28 mouse cellular contexts compared by ENCODE assay signal in the genomic region with DNA sequence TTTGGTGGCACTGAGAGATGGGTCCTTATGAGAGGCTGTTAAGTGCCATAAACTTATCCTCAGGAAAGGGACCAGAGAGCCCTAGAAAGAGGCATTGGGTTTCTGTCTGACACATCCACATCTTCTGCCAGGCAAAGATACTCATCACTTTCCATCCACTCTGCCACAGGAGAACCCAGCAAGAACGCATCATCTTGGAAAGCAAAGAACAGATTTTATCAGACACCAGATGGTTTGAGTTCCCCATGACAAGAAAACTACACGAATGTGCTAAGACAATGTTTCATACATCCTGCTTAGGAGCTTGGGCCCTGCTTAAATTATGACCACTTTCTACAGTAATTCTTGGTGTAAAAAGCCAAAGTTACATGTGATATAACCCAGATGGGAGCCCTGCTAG. TPM values are rescaled to one million over a fixed set of nuclear protein-coding genes. Genes with fewer than 3 reads are reported as not detected.
DNase-seq lines count a peak whose midpoint lies in the region; ATAC-seq and TF ChIP-seq lines count a peak whose summit lies in the region.
"Had no signal": no experiment of that assay in that cellular context is flagged by ENCODE, and none has a peak within 500 bp of the region (broad histone marks: within the 10 kb centered on the region; RNA-seq: fewer than 3 reads in every experiment).

No protein-coding gene starts in this region.

- H3K4me2 ChIP-seq in forebrain, postnatal 0 days (ENCODE audit: low read depth): no peak overlapping the region
- H3K4me2 ChIP-seq: hindbrain, embryonic 12.5 days had no signal

- 73% methylated on average over 2 of the region's 2 CpGs for WGBS in forebrain, postnatal 0 days
- WGBS in forebrain, embryonic 10.5 days: 87% methylated on average over 2 of the region's 2 CpGs

- ATAC-seq in forebrain, postnatal 0 days: peak; percentile 40
- ATAC-seq: activated CD4-positive, CD25-positive, alpha-beta regulatory T cell, adult 4 months; forebrain, embryonic 14.5 days; hindbrain, embryonic 16.5 days; Patski had no signal

- no peaks in the 10 kb centered on the region for H3K9me3 ChIP-seq in forebrain, postnatal 0 days (ENCODE audit: low read length)
- peaks cover 8% of the 10 kb centered on the region; the same call in 1 of the 2 replicates for H3K9me3 ChIP-seq in forebrain, embryonic 10.5 days
- H3K9me3 ChIP-seq: heart, embryonic 10.5 days; hindbrain, embryonic 12.5 days had no signal

- no peaks in the 10 kb centered on the region for H3K27me3 ChIP-seq in forebrain, postnatal 0 days (ENCODE audit: insufficient read depth, low read length)
- H3K27me3 ChIP-seq in forebrain, embryonic 10.5 days (ENCODE audit: poor library complexity, severe bottlenecking): no peaks in the 10 kb centered on the region
- H3K27me3 ChIP-seq: hindbrain, embryonic 12.5 days had no signal

- H3K27ac ChIP-seq in forebrain, postnatal 0 days (ENCODE audit: low read depth, low read length): no peak overlapping the region
- H3K27ac ChIP-seq in forebrain, embryonic 10.5 days: no peak overlapping the region
- H3K27ac ChIP-seq: embryonic facial prominence, embryonic 10.5 days; gastrocnemius, adult 2 months; heart, embryonic 10.5 days; hindbrain, embryonic 12.5 days had no signal

- no peak overlapping the region for H3K9ac ChIP-seq in forebrain, postnatal 0 days
- H3K9ac ChIP-seq: hindbrain, embryonic 12.5 days had no signal

- no peak overlapping the region for H3K4me3 ChIP-seq in forebrain, postnatal 0 days (ENCODE audit: low read depth, low read length)
- H3K4me3 ChIP-seq in forebrain, embryonic 10.5 days: no peak overlapping the region
- H3K4me3 ChIP-seq: embryonic facial prominence, embryonic 10.5 days; gastrocnemius, adult 2 months; heart, embryonic 10.5 days; hindbrain, embryonic 12.5 days had no signal

- TF ChIP-seq CTCF in forebrain, postnatal 0 days (IDR thresholded peaks at IDR 0.05; ENCODE audit: low read depth): no peak

- H3K36me3 ChIP-seq in forebrain, postnatal 0 days (ENCODE audit: insufficient read depth): no peaks in the 10 kb centered on the region
- H3K36me3 ChIP-seq in forebrain, embryonic 10.5 days (replicated peaks): no peaks in the 10 kb centered on the region
- H3K36me3 ChIP-seq: embryonic facial prominence, embryonic 10.5 days; heart, embryonic 10.5 days; hindbrain, embryonic 12.5 days had no signal

- peak; percentile 36 for DNase-seq in forebrain, postnatal 0 days
- no peak for DNase-seq in forebrain, embryonic 10.5 days (ENCODE audit: extremely low spot score, low spot score)
- DNase-seq in layer of hippocampus, adult 11-12 months (ENCODE audit: low spot score): peak; percentile 11
- DNase-seq in layer of hippocampus, postnatal 25 days (ENCODE audit: extremely low spot score in 1 of 2, low spot score in 1 of 2): no peak
- DNase-seq in testis, postnatal 10 days (ENCODE audit: low spot score): peak; percentile 2
- DNase-seq in testis, postnatal 14 days (ENCODE audit: low spot score): no peak
- DNase-seq in spleen, postnatal 14 days (ENCODE audit: low spot score in 2 of 2): no peak
- DNase-seq: adrenal gland, postnatal 14 days; cerebellum, adult 2 months; cerebellum, postnatal 10 days; gastrocnemius, adult 2 months; gastrocnemius, postnatal 25 days; heart, postnatal 10 days; heart, postnatal 4 days had no signal

- no peaks in the 10 kb centered on the region for H3K4me1 ChIP-seq in forebrain, postnatal 0 days (ENCODE audit: insufficient read depth)
- H3K4me1 ChIP-seq in forebrain, embryonic 10.5 days: no peaks in the 10 kb centered on the region
- H3K4me1 ChIP-seq: embryonic facial prominence, embryonic 10.5 days; heart, embryonic 10.5 days; hindbrain, embryonic 12.5 days had no signal

RNA-seq across cellular contexts. Expression of gene Pnliprp2, which starts 8.7 kb away (rescaled TPM):
- total RNA-seq in forebrain, postnatal 0 days (2014; rRNA removed): 0.08 TPM in 1 of 2 replicates, not detected in the other
- 0.15 TPM in 1 of 2 replicates, not detected in the other for polyA plus RNA-seq in forebrain, postnatal 0 days (2015; fragmentation: Nextera tagmentation; extraction: Ambion mirVana)
- polyA plus RNA-seq in forebrain, embryonic 10.5 days (2016; fragmentation: Nextera tagmentation; extraction: Ambion mirVana): 0.12 and 0.24 TPM in 2 replicates
- not detected for total RNA-seq in layer of hippocampus, postnatal 25 days (2021)
- total RNA-seq: adrenal gland, adult 18-20 months; adrenal gland, postnatal 14 days; gastrocnemius, adult 2 months; gastrocnemius, postnatal 25 days; granulocyte monocyte progenitor cell, adult 5-6 weeks; heart, postnatal 10 days; MEL had no signal
- polyA plus RNA-seq: activated CD4-positive, CD25-positive, alpha-beta regulatory T cell, adult 4 months; C2C12; cerebellum, adult 2 months; embryonic facial prominence, embryonic 10.5 days; embryonic facial prominence, embryonic 14.5 days; heart, embryonic 14.5 days; hindbrain, embryonic 12.5 days; Patski had no signal

RNA-seq across cellular contexts. Expression of gene Pnliprp1, which starts 22.1 kb away (rescaled TPM):
- total RNA-seq in forebrain, postnatal 0 days (2014; rRNA removed): 1.5 TPM in 1 of 2 replicates, not detected in the other
- 0.15 and 0.21 TPM in 2 replicates for polyA plus RNA-seq in forebrain, postnatal 0 days (2015; fragmentation: Nextera tagmentation; extraction: Ambion mirVana)
- not detected in 2 replicates for polyA plus RNA-seq in forebrain, embryonic 10.5 days (2016; fragmentation: Nextera tagmentation; extraction: Ambion mirVana)
- not detected for total RNA-seq in layer of hippocampus, postnatal 25 days (2021)
- total RNA-seq: adrenal gland, adult 18-20 months; gastrocnemius, adult 2 months; gastrocnemius, postnatal 25 days; granulocyte monocyte progenitor cell, adult 5-6 weeks; MEL had no signal
- polyA plus RNA-seq: activated CD4-positive, CD25-positive, alpha-beta regulatory T cell, adult 4 months; C2C12; cerebellum, adult 2 months; embryonic facial prominence, embryonic 14.5 days; frontal cortex, adult 2 months; hindbrain, embryonic 12.5 days; hindbrain, embryonic 16.5 days; Patski had no signal

RNA-seq across cellular contexts. Expression of gene 1700019N19Rik, which starts 43.4 kb away (rescaled TPM):
- total RNA-seq in forebrain, postnatal 0 days (2014; rRNA removed): not detected in 2 replicates
- polyA plus RNA-seq in forebrain, postnatal 0 days (2015; fragmentation: Nextera tagmentation; extraction: Ambion mirVana): not detected in 2 replicates
- polyA plus RNA-seq in forebrain, embryonic 10.5 days (2016; fragmentation: Nextera tagmentation; extraction: Ambion mirVana): not detected in 2 replicates
- total RNA-seq in layer of hippocampus, postnatal 25 days (2021): not detected
- total RNA-seq: adrenal gland, adult 18-20 months; adrenal gland, postnatal 14 days; gastrocnemius, adult 2 months; gastrocnemius, postnatal 25 days; granulocyte monocyte progenitor cell, adult 5-6 weeks; heart, postnatal 10 days; MEL had no signal
- polyA plus RNA-seq: activated CD4-positive, CD25-positive, alpha-beta regulatory T cell, adult 4 months; C2C12; cerebellum, adult 2 months; embryonic facial prominence, embryonic 14.5 days; forebrain, embryonic 14.5 days; heart, embryonic 10.5 days; heart, embryonic 14.5 days; hindbrain, embryonic 12.5 days; hindbrain, embryonic 16.5 days; Patski had no signal

Comparison
In these comparisons a context has a peak if more than half of its experiments do, and no peak if none do; other contexts are left out.
1. DNase-seq: peak in forebrain, postnatal 0 days (single experiment), layer of hippocampus, adult 11-12 months (single experiment) and testis, postnatal 10 days (single experiment); none in forebrain, embryonic 10.5 days (single experiment), layer of hippocampus, postnatal 25 days (0 of 2), testis, postnatal 14 days (single experiment) and spleen, postnatal 14 days (0 of 2).